Mouse (Mus musculus) stomach, postnatal 0 days (tissue): ENCODE results near the gene Sftpd. TPM values are rescaled to one million over a fixed set of nuclear protein-coding genes. Genes with fewer than 3 reads are reported as not detected.

ENCODE experiments used
- ATAC-seq: fragments of 200-750 bp; cut with Nextera tagmentation; 2 replicates; pipeline ENCODE4 v1.8.0; 2017; ENCODE audit not compliant: low FRiP score, low TSS enrichment
- DNase-seq: peaks from one replicate; pipeline ENCODE4 v3.0.0-alpha.2; 2016; ENCODE audit warnings: low spot score
- H3K27ac ChIP-seq: fragments of 300-500 bp; sonication (generic); replicated peaks from 2 replicates; pipeline ENCODE4 v1.5.1; 2014; ENCODE audit warnings: mild to moderate bottlenecking, control low read depth
- H3K27me3 ChIP-seq: fragments of 300-500 bp; sonication (generic); 2 replicates; pipeline ENCODE4 v1.6.1; 2014; ENCODE audit warnings: low read length; ENCODE audit not compliant: control insufficient read depth, insufficient read depth
- H3K36me3 ChIP-seq: fragments of 300-500 bp; sonication (generic); 2 replicates; pipeline ENCODE4 v1.6.1; 2014; ENCODE audit warnings: low read length, mixed read lengths; ENCODE audit not compliant: control insufficient read depth, insufficient read depth
- H3K4me1 ChIP-seq: fragments of 300-500 bp; sonication (generic); replicated peaks from 2 replicates; pipeline ENCODE4 v1.6.1; 2014; ENCODE audit warnings: antibody characterized with exemption; ENCODE audit not compliant: control insufficient read depth, insufficient read depth
- H3K4me2 ChIP-seq: fragments of 300-500 bp; sonication (generic); replicated peaks from 2 replicates; pipeline ENCODE4 v1.6.1; 2014; ENCODE audit warnings: low read depth, mild to moderate bottlenecking, control low read depth, moderate library complexity
- H3K4me3 ChIP-seq: fragments of 300-500 bp; sonication (generic); 2 replicates; pipeline ENCODE4 v1.5.1; 2014; ENCODE audit warnings: low read depth, low read length, control low read depth
- H3K9ac ChIP-seq: fragments of 300-500 bp; sonication (generic); 2 replicates; pipeline ENCODE4 v1.6.1; 2014; ENCODE audit warnings: mild to moderate bottlenecking, low read length, control low read depth, mixed read lengths
- H3K9me3 ChIP-seq: fragments of 300-500 bp; sonication (generic); 2 replicates; pipeline ENCODE4 v1.6.1; 2016; ENCODE audit warnings: low read length; ENCODE audit not compliant: control insufficient read depth
- CTCF ChIP-seq: IDR thresholded peaks from 2 replicates; pipeline ENCODE4 v1.5.1; 2016; ENCODE audit warnings: antibody characterized with exemption, low read depth, mild to moderate bottlenecking, moderate library complexity
- EP300 ChIP-seq: optimal IDR thresholded peaks from 2 replicates; pipeline ENCODE3; 2016; ENCODE audit warnings: antibody characterized with exemption
- WGBS: fragments of 180-500 bp; shearing (Covaris S2); extraction: QIAGEN DNeasy Blood & Tissue Kit; methylation state at CpG from one replicate; pipeline ENCODE4 v1.1.7; 2014; 5-methylcytosine and 5-hydroxymethylcytosine counted together
- polyA plus RNA-seq: library from polyadenylated mRNA; unstranded; fragments of >200 nt; fragmentation: Nextera tagmentation; extraction: Ambion mirVana; gene quantifications from 2 replicates; pipeline ENCODE4 v1.2.1, GENCODE M21; 2015

The Sftpd gene
- polyA plus RNA-seq, 1 experiment from 2014 or later: 4.9 TPM

- Histone ChIP-seq H3K4me2 (no peak overlapping the region), H3K9me3 (no peaks in the 10 kb centered on the region), H3K27ac (no peak overlapping the region), H3K36me3 (no peaks in the 10 kb centered on the region), H3K9ac (no peak overlapping the region), H3K27me3 (no peaks in the 10 kb centered on the region), H3K4me3 (no peak overlapping the region), H3K4me1 (no peaks in the 10 kb centered on the region)
- DNase-seq (no peak), ATAC-seq (no peak)
- TF ChIP-seq EP300: no peak
- TF ChIP-seq CTCF: no peak
- 83% methylated on average over 5 of the region's 5 CpGs for WGBS
Measured at GRCm38 (mm10) chr14:41124683-41125082, 60.3 kb downstream of the Sftpd start.

Other genes with a start within 250 kb of the Sftpd start
- gene Tspan14, start 218.3 kb downstream of the Sftpd start, polyA plus RNA-seq: 38.1 and 38.8 TPM in 2 replicates
- gene Fam213a, start 171.4 kb downstream of the Sftpd start, polyA plus RNA-seq: 32.4 and 34.5 TPM in 2 replicates
- gene Dydc2, start 115.9 kb downstream of the Sftpd start, polyA plus RNA-seq: not detected in 2 replicates
- gene Dydc1, start 112.2 kb downstream of the Sftpd start, polyA plus RNA-seq: not detected in 2 replicates
- gene Mat1a, start 80.1 kb downstream of the Sftpd start, polyA plus RNA-seq: 0.75 and 2.0 TPM in 2 replicates
- 0.06 TPM in 1 of 2 replicates, not detected in the other for gene Sftpa1, start 53.4 kb downstream of the Sftpd start, polyA plus RNA-seq
- 0.29 TPM in 1 of 2 replicates, not detected in the other for gene Mbl1, start 33.7 kb downstream of the Sftpd start, polyA plus RNA-seq
- gene Gm2832, start 93.7 kb upstream of the Sftpd start, polyA plus RNA-seq: not detected in 2 replicates
- gene Gm5798, start 163.5 kb upstream of the Sftpd start, polyA plus RNA-seq: not detected in 2 replicates
- gene Gm7945, start 201.2 kb upstream of the Sftpd start, polyA plus RNA-seq: not detected in 2 replicates
- not detected in 2 replicates for gene Gm6482, start 223.1 kb upstream of the Sftpd start, polyA plus RNA-seq